Mouse (Mus musculus) erythroblast, embryonic 14.5 days (primary cell): ENCODE measurements around the gene Thsd4.

ENCODE experiments used
- GATA1 ChIP-seq: IDR thresholded peaks from 2 replicates; pipeline ENCODE4 v1.6.1; 2012; ENCODE audit warnings: low read length, inconsistent platforms, mixed read lengths
- TAL1 ChIP-seq: IDR thresholded peaks from 3 replicates; pipeline ENCODE4 v1.6.1; 2012; ENCODE audit warnings: low read length, inconsistent platforms, mixed read lengths

DNA sequence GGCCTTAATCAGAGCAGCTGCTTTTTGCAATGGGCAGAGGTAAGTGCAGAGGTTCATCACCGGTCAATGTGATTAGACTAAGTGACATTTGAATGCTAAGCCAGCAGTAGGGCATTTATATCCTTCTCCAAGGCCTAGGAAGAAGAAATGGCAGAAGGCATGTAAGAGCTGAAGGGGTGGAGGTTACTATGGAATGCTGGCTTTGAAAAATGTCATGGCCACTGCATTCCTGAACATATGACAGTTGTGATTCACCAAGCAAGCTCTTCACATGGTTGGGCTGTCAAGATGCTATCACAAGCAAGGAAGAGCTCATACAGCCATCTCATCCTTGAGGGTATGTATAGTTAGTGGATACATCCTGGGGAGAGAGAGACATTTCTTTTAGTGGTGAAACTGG, 313.0 kb downstream of the Thsd4 start:
- TF ChIP-seq GATA1 (no peak), TAL1 (no peak)
